Mouse (Mus musculus): ENCODE data around the gene Prr9.

Gene Prr9

GRCm38 (mm10) chr3:92123847-92124246 lies at the start of gene Prr9:
TSS of gene Prr9 (minus strand) at chr3:92123947.
- DNase-seq: no peak

DNA sequence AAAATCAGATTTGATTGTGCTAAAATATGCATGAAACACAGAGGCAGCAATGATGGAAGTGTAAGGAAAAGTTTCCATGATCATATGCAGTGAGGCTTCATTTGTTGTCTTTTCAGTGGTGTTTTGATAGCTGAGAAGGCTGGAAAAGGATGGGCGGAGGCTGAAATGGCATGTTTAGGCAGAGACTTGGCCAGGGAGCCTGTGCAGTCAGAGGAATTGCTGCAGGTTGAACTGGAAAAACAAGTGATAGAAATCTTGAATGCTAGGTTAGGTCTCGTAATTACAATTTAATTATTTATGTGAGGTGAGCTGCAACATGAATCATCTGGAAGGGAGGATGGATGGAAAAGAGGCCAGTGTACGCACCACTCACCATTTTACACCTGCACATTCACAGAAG lies 46.1 kb upstream of the Prr9 start:
- no peak for DNase-seq

GRCm38 (mm10) chr3:92153322-92153721 lies 29.6 kb upstream of the Prr9 start:
- DNase-seq: peak; percentile 42

- peak; percentile 35 for DNase-seq
Observed at GRCm38 (mm10) chr3:92150631-92151277, 27.0 kb upstream of the Prr9 start.

DNA sequence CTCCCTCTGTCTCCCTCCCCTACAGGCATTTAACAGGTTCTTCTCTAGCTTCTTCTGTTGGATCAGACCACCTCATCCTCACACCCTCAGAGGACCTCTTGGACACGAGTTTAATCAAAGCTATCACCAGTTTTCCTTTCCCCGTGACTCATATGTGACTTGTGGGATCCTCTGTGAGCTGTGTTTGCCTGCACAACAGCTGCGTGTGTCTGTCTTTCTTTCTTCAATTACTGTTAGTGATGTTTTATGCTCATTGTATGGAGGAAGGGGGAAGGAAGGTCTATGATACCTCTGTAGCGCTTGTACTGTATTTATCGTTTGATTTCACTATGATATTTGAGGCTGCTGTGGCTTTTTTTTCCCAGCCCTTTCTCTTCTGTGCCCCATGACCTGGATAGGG lies 24.2 kb upstream of the Prr9 start:
- DNase-seq: no peak

DNA sequence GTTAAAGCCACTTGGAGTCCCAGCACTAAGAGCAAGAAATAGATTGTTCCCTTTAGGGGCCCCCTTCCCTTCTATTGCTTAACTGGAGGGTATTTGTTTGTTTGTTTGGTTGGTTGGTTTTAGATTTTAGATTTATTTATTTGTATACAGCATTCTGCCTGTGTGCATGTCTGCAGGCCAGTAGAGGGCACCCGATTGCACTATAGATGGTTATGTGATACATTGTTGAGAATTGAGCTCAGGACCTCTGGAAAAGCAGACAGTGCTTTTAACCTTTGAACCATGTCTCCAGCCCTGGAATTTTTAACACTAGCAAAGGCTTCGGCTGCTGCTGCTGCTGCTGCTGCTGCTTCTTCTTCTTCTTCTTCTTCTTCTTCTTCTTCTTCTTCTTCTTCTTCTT lies 23.7 kb upstream of the Prr9 start:
- no peak for DNase-seq

- no peak for DNase-seq
Observed at GRCm38 (mm10) chr3:92142644-92143043, 18.9 kb upstream of the Prr9 start, which contains the start of gene Lelp1. TSS of gene Lelp1 (minus strand) at chr3:92142744.

GRCm38 (mm10) chr3:92120902-92121301 lies 2.8 kb downstream of the Prr9 start:
- DNase-seq: no peak

GRCm38 (mm10) chr3:92117930-92118329 lies 5.8 kb downstream of the Prr9 start:
- DNase-seq: no peak

DNA sequence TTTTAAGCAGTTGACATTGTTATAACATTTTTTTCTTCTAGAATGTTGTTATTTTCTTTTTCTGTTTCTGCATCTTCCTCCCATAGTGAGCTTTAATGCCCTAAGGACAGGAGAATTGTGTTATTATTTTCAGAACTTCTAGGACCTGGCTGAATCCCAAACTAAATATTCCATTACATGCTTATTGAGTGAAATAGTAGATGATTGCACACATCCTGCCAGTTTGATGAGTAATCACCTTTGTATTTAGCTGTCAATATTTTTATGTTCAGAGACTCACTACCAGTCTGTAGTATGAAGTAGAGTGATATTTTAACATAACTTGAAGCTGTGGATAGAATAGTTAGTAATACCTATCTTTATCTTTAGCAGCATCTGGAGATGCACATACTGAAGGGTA lies 12.2 kb downstream of the Prr9 start:
- no peak for DNase-seq

GRCm38 (mm10) chr3:92110790-92111189 lies 13.0 kb downstream of the Prr9 start:
- no peak for DNase-seq

DNA sequence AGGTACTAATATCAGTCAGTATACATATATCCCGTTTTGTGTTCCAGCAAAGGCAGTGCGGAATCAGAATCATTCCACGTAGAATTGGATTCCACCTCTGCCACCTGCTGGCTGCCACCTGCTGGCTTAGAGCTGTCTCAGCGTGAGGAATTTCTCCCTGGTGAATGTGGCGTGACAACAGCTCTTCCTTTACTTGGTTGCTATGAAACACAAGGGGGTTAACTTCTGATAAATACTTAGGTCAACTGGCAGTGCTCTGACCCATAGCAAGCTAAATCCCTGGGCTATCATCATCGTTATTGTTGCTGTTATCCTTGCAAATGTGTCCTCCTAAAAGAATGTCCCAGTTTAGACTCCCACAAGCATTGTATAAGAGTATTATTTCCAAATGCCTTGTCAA lies 17.2 kb downstream of the Prr9 start:
- DNase-seq: peak; percentile 25

GRCm38 (mm10) chr3:92083042-92083441 lies 40.7 kb downstream of the Prr9 start, which contains the start of gene Lor:
TSS of gene Lor (minus strand) at chr3:92083142.
- DNase-seq: no peak

DNA sequence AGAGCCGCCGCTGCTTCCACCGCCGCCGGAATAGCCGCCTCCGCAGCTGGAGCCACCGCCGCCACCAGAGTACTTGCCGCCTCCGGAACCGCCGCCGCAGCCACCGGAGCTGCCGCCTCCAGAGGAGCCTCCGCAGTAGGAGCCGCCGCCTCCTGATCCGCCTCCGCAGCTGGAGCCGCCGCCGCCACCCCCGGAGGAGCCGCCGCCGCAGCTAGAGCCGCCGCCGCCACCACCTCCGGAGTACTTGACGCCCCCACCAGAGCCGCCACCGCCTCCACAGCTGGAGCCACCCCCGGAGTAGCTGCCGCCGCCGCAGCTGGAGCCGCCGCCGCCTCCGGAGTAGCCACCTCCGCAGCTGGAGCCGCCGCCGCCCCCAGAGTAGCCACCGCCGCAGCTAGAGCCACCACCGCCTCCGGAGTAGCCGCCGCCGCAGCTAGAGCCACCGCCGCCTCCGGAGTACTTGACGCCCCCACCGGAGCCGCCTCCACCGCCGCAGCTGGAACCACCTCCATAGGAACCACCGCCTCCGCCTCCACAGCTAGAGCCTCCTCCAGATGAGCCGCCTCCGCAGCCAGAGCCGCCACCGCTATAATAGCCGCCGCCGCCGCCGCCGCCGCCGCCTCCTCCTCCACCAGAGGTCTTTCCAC lies 42.3 kb downstream of the Prr9 start:
- DNase-seq: peak; percentile 52

DNA sequence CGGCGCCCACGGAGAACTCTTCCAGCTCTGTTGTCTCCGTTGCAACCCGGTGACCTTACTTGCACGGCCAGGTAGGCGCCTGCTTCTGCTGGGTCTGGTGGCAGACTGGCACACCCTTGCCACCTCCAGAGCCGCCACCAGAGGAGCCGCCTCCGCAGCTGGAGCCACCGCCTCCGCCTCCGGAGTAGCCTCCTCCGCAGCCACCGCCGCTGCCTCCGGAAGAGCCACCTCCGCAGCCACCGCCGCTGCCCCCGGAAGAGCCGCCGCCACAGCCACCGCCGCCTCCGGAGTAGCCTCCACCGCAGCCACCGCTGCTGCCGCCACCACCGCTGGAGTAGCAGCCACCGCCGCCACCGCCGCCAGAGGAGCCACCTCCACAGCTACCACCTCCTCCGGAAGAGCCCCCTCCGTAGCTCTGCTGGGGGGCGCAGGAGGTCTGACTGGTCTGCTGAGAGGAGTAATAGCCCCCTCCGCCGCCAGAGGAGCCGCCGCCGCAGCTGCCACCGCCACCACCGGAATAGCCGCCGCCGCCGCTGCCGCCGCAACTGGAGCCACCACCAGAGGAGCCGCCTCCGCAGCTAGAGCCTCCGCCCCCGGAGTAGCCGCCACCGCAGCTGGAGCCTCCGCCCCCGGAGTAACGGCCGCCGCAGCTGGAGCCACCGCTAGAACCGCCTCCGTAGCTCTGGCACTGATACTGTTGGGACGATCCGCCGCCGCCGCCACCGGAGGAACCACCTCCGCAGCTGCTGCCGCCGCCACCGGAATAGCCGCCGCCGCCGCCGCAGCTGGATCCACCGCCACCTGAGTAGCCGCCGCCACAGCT lies 43.1 kb downstream of the Prr9 start:
- peak; percentile 76 for DNase-seq
